Mouse (Mus musculus) Patski (cell line): Measurements from ENCODE around the gene Rpl7l1. TPM values are rescaled to one million over a fixed set of nuclear protein-coding genes. Genes with fewer than 3 reads are reported as not detected.
"Not testable (repeated sequence)": the region's sequence is repeated elsewhere in the genome, so short reads cannot be mapped to it uniquely, and the experiment has no call there.

ENCODE experiments used
- ATAC-seq: fragments of 100-300 bp; one replicate; pipeline ENCODE4 v1.8.0; 2021
- CTCF ChIA-PET: fragments of 350-600 bp; sonication (Branson Sonifier 250); formaldehyde crosslinking; loops from one replicate; lab custom pipeline; 2022; ENCODE audit warnings: inconsistent platforms; lab: Charles Lee
- POLR2A ChIA-PET: fragments of 350-600 bp; sonication (Branson Sonifier 250); formaldehyde crosslinking; loops from one replicate; lab custom pipeline; 2022; ENCODE audit warnings: antibody characterized with exemption, inconsistent platforms; lab: Charles Lee
- DNase-seq: peaks from one replicate; pipeline ENCODE4 v3.0.0-alpha.2; 2011; ENCODE audit warnings: low read depth, low spot score
- H3K27me3 ChIP-seq: fragments of 371-371 bp; one replicate; pipeline ENCODE4 v1.5.1; 2021
- CTCF ChIP-seq: fragments of 100-300 bp; IDR thresholded peaks from one replicate; pipeline ENCODE4 v1.5.1; 2021
- in situ Hi-C: fragments of 300-500 bp; cut with MboI; formaldehyde crosslinking; loops from 3 replicates; pipeline ENCODE4 v1.11.1; 2018; ENCODE audit warnings: low pct_unique_long_range_greater_than_20kb, mixed read lengths
- polyA plus RNA-seq: library from polyadenylated mRNA; unstranded; gene quantifications from one replicate; pipeline ENCODE4 v1.2.3, GENCODE M21; 2021

Gene Rpl7l1
- polyA plus RNA-seq, 1 experiment from 2014 or later: 119 TPM

GRCm38 (mm10) chr17:46810672-46811071 lies 28.2 kb upstream of the Rpl7l1 start:
- no peaks in the 10 kb centered on the region for H3K27me3 ChIP-seq
- ChIA-PET POLR2A (no interaction called here), CTCF (no interaction called here)
- ATAC-seq (no peak), DNase-seq (no peak)
- no peak for TF ChIP-seq CTCF
- in situ Hi-C loops: no loop called here

GRCm38 (mm10) chr17:46809131-46809830 lies 26.8 kb upstream of the Rpl7l1 start:
- DNase-seq (no peak), ATAC-seq (no peak)
- ChIA-PET CTCF (interaction anchor here (0.6 to 0.8 kb wide), 2 partner anchors 72 to 356 kb away, joined by 3 read pairs; no protein-coding TSS in a partner anchor), POLR2A (interaction anchor here (0.7 kb wide), 1 partner anchor 549 kb away, joined by 5 read pairs; no protein-coding TSS in a partner anchor)
- no peaks in the 10 kb centered on the region for H3K27me3 ChIP-seq
- in situ Hi-C loops: no loop called here
- TF ChIP-seq CTCF: no peak

- POLR2A ChIA-PET: no interaction called here
- ATAC-seq: no peak
- CTCF ChIA-PET: interaction anchor here (1.1 to 1.9 kb wide), 2 partner anchors 18 to 30 kb away, joined by 3 to 4 read pairs; no protein-coding TSS in a partner anchor
- no peak for TF ChIP-seq CTCF
- DNase-seq: no peak
- in situ Hi-C loops: no loop called here
- H3K27me3 ChIP-seq: no peaks in the 10 kb centered on the region
Measured at GRCm38 (mm10) chr17:46808376-46808775, 25.9 kb upstream of the Rpl7l1 start.

- DNase-seq (no peak), ATAC-seq (no peak)
- POLR2A ChIA-PET: no interaction called here
- in situ Hi-C loops: no loop called here
- TF ChIP-seq CTCF: no peak
- H3K27me3 ChIP-seq: no peaks in the 10 kb centered on the region
- CTCF ChIA-PET: no interaction called here
Measured at GRCm38 (mm10) chr17:46801761-46802160, 19.3 kb upstream of the Rpl7l1 start.

DNA sequence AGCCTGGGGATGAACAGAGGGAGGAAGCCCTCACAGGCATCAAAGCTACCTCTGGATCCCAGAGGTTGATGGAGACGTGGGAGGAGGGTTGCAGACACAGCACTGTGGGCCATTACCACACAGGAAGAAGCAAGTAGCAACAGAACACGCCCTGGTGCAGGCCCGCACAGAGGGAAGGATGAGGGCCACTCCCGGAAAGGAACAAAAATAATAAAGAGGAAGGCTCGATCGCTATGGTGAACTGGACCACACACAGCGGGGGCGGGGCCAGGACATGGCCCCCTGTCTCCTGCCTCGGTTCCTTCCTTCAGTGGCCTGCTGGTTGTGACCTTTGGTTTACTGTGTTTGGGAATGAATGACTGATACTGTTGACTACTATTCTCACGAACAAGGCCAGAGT lies 17.2 kb upstream of the Rpl7l1 start:
- no peak for DNase-seq
- TF ChIP-seq CTCF: no peak
- ChIA-PET POLR2A (no interaction called here), CTCF (no interaction called here)
- in situ Hi-C loops: no loop called here
- H3K27me3 ChIP-seq: no peaks in the 10 kb centered on the region
- no peak for ATAC-seq

DNA sequence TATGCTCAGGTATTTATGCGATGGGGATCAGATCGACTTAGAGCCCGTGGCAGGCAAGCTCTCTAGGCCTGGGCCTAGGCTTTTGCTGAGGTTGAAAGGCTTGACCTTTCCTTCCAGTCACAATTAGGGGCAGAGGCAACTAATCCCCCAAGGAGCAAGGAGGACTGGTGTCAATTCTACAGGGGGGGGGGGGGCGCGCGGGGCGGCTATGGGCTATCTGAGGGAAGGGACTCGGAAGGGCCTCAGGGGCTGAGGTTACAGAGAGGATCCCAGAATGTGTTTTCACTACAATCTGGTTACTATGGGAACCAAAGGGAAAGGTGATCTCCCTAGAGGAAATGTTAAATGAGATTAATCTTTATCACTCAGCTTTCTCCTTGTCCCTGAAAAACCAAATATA lies 14.9 kb upstream of the Rpl7l1 start:
- DNase-seq (no peak), ATAC-seq (no peak)
- ChIA-PET CTCF (no interaction called here), POLR2A (no interaction called here)
- H3K27me3 ChIP-seq: no peaks in the 10 kb centered on the region
- in situ Hi-C loops: no loop called here
- TF ChIP-seq CTCF: no peak

- ATAC-seq (no peak), DNase-seq (no peak)
- CTCF ChIA-PET: no interaction called here
- H3K27me3 ChIP-seq: no peaks in the 10 kb centered on the region
- no peak for TF ChIP-seq CTCF
- in situ Hi-C loops: no loop called here
- POLR2A ChIA-PET: interaction anchor here (0.6 kb wide), 2 partner anchors 63 to 72 kb away, joined by 3 to 4 read pairs; no protein-coding TSS in a partner anchor
Measured at GRCm38 (mm10) chr17:46796743-46797142, 14.3 kb upstream of the Rpl7l1 start.

DNA sequence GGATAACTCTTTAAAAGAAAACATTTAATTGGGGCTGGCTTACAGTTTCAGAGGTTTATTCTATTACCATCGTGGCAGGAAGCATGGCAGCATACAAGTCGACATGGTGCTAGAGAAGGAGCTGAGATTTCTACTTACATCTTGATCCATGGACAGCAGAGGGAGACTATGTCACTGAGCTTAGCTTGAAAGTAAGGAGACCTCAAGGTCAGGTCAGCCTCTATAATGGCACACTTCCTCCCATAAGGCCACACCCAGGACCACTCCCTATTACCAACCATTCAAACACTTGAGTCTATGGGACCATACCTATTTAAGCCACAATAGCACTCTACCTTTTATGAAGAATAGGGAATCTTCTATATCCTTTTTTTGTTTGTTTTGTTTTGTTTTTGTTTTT lies 10.5 kb upstream of the Rpl7l1 start:
- POLR2A ChIA-PET: no interaction called here
- TF ChIP-seq CTCF: no peak
- H3K27me3 ChIP-seq: no peaks in the 10 kb centered on the region
- no peak for DNase-seq
- no peak for ATAC-seq
- in situ Hi-C loops: no loop called here
- CTCF ChIA-PET: no interaction called here

DNA sequence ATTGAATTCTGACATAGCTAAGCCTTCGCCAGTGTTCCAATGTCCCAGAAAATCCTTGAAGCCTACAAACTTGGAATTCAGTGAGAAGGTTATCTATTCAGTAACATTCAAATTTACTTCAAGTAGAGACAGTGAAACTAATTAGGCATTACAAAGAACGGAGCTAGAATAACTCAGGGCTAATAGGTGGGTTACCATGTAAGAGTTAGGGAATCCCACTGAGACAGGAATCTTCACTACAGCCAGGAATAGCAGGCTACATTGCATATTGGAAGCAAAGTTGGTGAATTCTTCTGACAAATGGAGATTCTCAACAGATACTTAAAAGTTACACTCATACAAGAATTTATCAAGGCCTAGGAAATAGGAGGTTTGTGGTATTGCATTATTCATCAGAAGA lies 5.5 kb upstream of the Rpl7l1 start:
- in situ Hi-C loops, DNase-seq, ATAC-seq, POLR2A ChIA-PET, CTCF ChIA-PET, H3K27me3 ChIP-seq: not testable (repeated sequence)

DNA sequence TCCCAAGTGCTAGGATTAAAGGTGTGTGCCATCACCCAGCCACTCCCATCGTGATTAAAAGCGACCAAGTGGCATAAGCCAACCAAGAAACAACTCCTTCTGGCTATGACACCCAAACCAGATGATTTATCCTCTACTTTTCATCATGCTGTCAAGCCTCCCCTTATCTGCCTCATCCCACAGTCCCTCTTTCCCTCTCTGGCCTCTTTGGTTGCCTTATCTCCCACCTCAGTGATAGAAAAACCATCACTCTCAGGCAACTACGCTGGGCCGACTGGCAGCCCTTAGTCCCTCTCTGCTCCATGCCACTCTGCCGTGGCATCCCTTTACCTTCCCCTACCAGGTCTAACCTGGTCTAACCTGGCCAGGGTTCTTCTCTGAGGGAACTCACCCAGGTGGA lies 4.5 kb upstream of the Rpl7l1 start:
- no peaks in the 10 kb centered on the region for H3K27me3 ChIP-seq
- ATAC-seq (no peak), DNase-seq (no peak)
- no peak for TF ChIP-seq CTCF
- ChIA-PET CTCF (no interaction called here), POLR2A (no interaction called here)
- in situ Hi-C loops: no loop called here

- CTCF ChIA-PET: no interaction called here
- no peak for DNase-seq
- H3K27me3 ChIP-seq: no peaks in the 10 kb centered on the region
- in situ Hi-C loops: loop anchor here (5.0 kb wide), 2 partner anchors 69 to 99 kb away; no protein-coding TSS in a partner anchor
- ATAC-seq: no peak
- TF ChIP-seq CTCF: no peak
- POLR2A ChIA-PET: interaction anchor here (1.7 kb wide), 1 partner anchor 108 kb away, joined by 9 read pairs; no protein-coding TSS in a partner anchor
Measured at GRCm38 (mm10) chr17:46783222-46783565, 722 bp upstream of the Rpl7l1 start.
